Mouse (Mus musculus) kidney, postnatal 10 days (tissue): ENCODE measurements around the gene C87436.

ENCODE experiments used
- DNase-seq: peaks from one replicate; pipeline ENCODE4 v3.0.0; 2021; ENCODE audit warnings: mixed read lengths

The C87436 gene

GRCm38 (mm10) chr6:86438272-86439118, at the start of gene C87436:
Gene C87436, plus strand, starts transcription at chr6:86438374.
- DNase-seq: peak; percentile 97

DNA sequence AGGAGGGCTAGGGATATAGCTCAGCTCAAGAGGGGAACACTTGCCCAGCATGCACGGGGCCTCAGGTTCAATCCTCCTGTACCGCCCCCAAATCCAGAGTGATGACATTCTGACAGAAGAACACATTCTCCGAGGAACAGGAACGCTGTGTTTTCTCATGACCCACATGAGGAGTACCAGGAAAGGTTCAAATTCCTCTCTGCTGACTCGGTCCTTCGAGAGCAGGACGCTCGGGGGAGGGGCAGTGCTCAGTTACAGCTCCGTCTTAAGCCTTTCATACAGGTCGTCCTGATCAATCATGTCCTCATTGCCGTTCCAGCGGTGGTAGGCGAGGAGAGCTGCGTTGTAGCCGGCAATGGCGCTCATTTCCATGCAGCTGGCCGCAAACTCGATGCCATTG, 49.7 kb upstream of the C87436 start:
- DNase-seq: peak; percentile 34

DNA sequence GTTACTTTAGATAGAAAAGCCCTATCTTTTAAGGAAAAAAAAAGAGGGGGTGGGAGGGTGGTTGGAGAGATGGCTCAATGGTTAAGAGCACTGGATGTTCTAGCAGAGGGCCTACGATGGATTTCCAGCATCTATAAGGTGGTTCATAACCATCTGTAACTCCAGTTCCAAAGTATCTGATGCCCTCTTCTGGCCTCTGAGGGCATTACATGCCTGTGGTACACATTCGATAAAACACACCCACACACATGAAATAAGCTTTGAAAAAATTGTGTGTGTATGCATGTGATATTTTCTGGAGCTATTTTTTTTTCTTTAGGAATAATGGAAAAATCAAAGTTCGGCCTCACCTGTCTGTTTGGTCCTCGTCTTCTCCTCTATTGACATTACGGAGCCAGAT, 46.8 kb upstream of the C87436 start:
- DNase-seq: no peak

- DNase-seq: no peak
These were observed 45.0 kb upstream of the C87436 start for GRCm38 (mm10) chr6:86393187-86393586.

GRCm38 (mm10) chr6:86394078-86394720, 44.0 kb upstream of the C87436 start:
- DNase-seq: no peak

DNA sequence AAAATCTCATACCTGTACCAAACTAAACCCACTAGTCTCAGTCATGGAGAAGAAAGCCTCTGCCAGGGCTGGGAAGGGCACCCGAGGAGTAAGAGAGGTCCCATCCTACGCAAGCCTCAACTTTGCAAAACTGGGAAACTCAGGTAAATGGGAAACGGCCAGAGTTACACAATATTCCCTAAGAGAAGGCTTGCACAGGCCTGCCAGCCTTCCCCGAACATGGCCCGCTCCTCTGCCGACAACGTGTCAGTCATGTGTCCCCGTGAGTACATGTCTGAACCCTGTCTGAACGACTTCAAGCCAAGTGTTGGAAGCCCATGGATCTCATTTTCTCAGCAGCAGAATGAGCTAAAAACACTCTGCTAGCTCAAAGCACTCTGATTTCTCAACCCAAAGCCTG, 43.2 kb upstream of the C87436 start:
- no peak for DNase-seq

GRCm38 (mm10) chr6:86395969-86396368, 42.2 kb upstream of the C87436 start:
- no peak for DNase-seq

DNA sequence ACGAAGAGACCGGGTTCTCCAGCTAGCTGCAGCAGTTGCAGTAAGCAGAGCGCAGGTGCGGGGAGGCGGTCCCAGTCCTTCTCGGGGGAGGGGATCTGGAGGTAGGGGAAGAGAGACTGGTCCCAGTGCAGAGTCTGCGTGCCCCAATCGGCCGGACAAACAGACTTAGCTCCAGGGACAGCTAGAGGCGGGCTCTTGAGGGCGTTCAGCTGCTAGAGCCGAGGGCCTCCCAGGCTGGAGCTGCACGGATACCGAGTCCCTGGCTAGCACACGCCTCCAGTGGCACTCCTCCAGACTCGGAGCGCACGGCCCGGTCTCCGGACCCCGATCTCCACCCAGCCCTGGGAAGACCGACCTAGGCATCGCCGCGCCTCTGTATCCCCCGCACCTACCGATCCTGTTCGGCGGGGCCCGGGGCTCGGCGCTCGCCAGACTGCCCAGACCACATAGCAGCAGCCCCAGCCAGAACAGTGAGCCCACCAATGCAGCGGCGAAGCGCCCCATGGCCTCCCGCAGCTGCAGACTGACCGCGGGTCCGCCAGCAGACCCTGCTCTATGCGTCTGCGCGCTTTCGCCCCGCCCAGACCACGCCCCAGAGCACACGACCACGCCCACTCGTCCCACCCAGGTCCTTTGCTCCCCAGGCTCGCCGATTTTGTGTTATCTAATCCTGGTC, 41.5 kb upstream of the C87436 start, which contains the start of gene Pcyox1:
TSS of gene Pcyox1 (minus strand) at position 574 of the 676 bp plus-strand sequence.
- DNase-seq: peak; percentile 94

DNA sequence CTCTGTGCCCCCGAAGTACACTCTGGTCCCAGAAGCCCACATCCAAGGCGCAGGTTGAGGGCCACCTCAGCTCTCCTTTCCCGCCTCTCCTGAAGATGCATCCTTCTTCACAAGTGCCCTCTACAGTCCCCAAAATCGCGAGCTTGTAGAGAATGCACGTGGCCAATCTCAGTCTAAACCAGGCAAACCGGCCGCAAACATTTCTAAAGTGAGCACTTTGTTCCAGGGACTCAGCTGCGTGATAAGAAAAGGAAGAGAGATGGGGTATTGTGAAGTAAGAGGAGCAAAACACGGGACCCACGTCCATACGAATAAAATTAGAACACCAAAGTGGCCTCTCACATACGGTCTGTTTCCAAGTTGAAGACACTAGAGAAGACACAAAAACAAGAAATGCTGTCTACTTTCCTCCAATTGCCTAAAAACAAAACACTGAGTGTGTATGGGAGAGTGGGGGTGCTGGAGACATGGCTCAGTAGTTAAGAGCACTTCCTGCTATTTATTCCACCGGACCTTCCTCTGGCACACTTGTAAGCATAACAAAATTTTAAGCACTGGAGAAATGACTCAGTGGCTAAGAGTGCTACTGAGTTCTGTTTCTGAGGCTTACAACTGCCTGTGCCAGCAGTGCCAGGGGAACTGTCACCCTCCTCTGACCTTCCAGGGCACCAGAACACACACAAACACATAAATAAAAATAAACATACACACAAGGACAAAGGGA, 40.8 kb upstream of the C87436 start:
- DNase-seq: no peak

GRCm38 (mm10) chr6:86398986-86399385, 39.2 kb upstream of the C87436 start:
- DNase-seq: no peak

GRCm38 (mm10) chr6:86399995-86400394, 38.2 kb upstream of the C87436 start:
- no peak for DNase-seq

- peak; percentile 87 for DNase-seq
These were observed 37.2 kb upstream of the C87436 start for GRCm38 (mm10) chr6:86400972-86401371.

DNA sequence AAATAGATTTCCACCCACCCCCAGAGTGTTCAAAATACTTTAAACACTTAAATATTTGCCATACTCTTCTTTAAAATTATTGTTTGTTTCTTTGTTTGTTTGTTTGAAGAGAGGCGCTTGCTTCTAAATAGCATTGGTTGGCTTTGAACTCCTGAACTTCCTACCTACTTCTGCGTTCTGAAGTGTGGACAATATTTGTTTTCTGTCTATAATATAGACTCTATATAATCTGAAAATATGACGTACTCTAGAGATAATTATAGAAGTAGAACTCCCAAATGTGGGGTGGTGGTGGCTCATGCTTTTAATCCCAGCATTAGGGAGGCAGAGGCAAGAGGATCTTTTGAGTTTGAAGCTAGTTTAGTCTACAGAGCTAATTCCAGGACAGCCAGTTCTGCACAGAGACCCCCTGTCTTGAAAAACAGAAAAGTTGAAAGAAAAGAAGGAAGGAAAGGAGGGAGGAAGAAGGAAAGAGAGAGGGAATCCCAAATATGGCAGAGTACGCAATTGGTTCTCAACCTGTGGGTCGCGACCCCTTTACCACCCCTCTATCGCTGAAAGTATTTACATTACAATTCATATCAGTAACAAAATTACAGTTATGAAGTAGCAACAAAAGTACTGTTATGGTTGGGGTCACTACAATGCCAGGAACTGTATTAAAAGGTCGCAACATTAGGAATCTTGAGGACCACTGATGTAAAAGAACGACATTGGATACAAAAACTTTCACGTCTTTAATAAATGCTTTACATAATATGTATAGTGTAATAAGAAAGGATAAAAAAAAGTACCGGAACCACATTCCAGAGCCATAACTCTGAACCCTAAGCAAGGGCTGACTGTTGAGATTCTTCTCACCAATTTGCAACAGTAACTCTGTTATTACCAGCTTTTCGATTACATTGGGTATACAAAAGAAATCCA, 35.2 kb upstream of the C87436 start:
- no peak for DNase-seq

GRCm38 (mm10) chr6:86403728-86404099, 34.5 kb upstream of the C87436 start:
- peak; percentile 91 for DNase-seq

DNA sequence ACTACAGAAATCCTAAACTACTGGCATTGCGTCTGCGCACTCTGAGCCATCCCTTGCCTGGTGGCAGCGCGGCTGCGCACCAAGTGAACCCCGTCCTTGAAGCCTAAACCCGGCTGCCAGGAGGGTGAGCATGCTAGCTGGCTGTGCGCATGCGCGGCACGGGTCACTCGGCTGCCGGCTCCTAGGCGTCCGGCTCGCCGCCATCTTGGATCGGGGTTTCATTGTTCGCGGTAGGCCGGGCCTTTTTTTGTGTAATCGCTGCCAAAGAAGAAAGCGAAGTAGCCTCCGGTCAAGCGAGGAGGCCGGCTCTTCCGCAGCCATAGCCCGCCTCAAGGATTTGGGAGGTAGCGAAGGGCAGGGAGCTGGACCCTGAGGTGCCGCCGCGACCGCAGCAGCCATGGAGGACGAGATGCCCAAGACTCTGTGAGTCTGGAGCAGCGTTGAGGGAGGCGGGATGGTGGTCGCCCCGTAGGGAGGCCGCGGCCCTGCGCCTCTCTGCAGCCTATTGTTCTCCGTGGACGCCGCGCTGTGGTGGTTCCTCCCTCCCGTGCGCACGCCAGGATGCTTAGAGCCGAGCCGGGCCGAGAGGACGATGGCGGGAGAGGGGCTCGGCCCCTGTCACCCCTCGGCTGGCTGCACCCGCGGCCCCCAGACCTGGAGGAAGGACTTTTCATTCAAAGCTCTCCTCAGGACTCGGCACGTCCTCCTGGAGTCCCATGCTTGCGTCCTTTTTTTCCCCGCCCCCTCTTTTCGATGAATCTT, 33.9 kb upstream of the C87436 start, which contains the start of gene Tia1:
TSS of gene Tia1 (plus strand) at position 120 of the 762 bp plus-strand sequence.
- peak; percentile 98 for DNase-seq

GRCm38 (mm10) chr6:86404996-86405395, 33.2 kb upstream of the C87436 start:
- DNase-seq: no peak

- no peak for DNase-seq
These were observed 31.9 kb upstream of the C87436 start for GRCm38 (mm10) chr6:86406306-86406705.

DNA sequence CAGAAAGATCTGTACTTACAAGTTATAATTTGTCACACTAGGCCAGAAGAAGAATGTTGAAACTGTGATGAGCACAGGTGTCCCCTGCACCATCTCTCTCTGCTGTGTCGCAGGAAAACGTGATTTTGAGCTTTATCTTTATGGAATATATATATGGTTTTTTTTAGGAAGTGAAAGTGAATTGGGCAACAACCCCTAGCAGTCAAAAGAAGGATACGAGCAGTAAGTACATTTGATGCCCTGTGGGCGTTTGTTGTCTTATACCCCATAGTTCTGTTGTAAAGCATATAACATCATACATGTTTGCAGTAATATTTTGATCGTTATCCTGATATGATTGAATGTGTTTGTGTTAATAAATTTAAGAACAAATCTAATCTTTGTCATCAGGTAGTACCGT, 19.5 kb upstream of the C87436 start:
- no peak for DNase-seq

DNA sequence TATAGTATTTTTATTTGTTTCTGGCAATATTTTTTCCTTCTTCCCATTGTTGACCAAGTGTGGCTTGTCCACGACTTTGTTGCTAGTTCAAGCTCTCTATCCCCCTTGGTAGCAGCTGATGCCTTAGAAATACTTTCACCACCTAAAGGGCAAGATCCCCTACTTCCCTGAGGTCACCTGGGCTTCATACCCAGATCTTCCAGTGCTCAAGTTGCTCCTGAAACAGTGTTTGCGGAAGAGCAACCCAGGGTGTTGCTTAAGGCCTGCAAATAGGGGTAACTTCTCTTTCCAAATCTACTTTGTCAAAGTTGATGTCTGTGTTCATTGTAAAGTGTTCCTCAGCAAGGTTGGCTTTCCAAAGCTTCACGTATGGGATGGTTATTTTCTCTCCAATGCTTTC, 18.9 kb upstream of the C87436 start:
- DNase-seq: no peak

- DNase-seq: no peak
These were observed 17.7 kb upstream of the C87436 start for GRCm38 (mm10) chr6:86420491-86420890.

DNA sequence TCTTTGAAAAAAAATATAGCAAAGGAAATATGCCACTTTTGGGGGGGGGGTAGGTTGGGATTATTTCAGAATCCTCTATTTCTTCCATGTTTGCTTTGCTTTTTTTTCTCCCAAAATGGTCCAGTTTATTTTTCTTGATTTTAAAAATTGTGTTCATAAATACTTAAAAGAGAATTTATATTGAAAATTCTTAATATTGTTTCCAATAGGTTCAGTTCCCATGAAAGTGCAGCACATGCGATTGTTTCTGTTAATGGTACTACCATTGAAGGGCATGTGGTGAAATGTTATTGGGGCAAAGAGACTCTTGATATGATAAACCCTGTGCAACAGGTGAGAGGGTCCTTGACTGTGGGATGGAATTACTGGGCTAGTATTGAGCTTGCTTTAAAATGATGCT, 11.8 kb upstream of the C87436 start, which contains the start of gene Gm44790:
TSS of gene Gm44790 (plus strand) at position 301 of the 400 bp plus-strand sequence.
- no peak for DNase-seq
